Mouse (Mus musculus) limb, embryonic 12.5 days (tissue): Measurements from ENCODE around the gene Tubgcp3. TPM values are rescaled to one million over a fixed set of nuclear protein-coding genes. Genes with fewer than 3 reads are reported as not detected.

Source experiments
- ATAC-seq: fragments of 200-750 bp; cut with Nextera tagmentation; 2 replicates; pipeline ENCODE4 v1.8.0; 2017; ENCODE audit warnings: low read depth, moderate TSS enrichment; ENCODE audit not compliant: insufficient number of reproducible peaks, insufficient read depth, low FRiP score, low TSS enrichment
- H3K27ac ChIP-seq: fragments of 300-500 bp; sonication (generic); 2 replicates; pipeline ENCODE4 v1.5.1; 2016; ENCODE audit warnings: mild to moderate bottlenecking, moderate library complexity
- H3K27me3 ChIP-seq: fragments of 300-500 bp; sonication (generic); 2 replicates; pipeline ENCODE4 v1.6.1; 2016; ENCODE audit warnings: mild to moderate bottlenecking, moderate library complexity
- H3K36me3 ChIP-seq: fragments of 300-500 bp; sonication (generic); 2 replicates; pipeline ENCODE4 v1.6.1; 2016; ENCODE audit warnings: mild to moderate bottlenecking, moderate library complexity
- H3K4me1 ChIP-seq: fragments of 300-500 bp; sonication (generic); replicated peaks from 2 replicates; pipeline ENCODE4 v1.6.1; 2016
- H3K4me2 ChIP-seq: fragments of 300-500 bp; sonication (generic); 2 replicates; pipeline ENCODE4 v1.6.1; 2016; ENCODE audit warnings: mild to moderate bottlenecking, moderate library complexity
- H3K4me3 ChIP-seq: fragments of 300-500 bp; sonication (generic); replicated peaks from 2 replicates; pipeline ENCODE4 v1.5.1; 2016; ENCODE audit warnings: mild to moderate bottlenecking
- H3K9ac ChIP-seq: fragments of 300-500 bp; sonication (generic); replicated peaks from 2 replicates; pipeline ENCODE4 v1.6.1; 2016; ENCODE audit warnings: mild to moderate bottlenecking, moderate library complexity
- H3K9me3 ChIP-seq: fragments of 300-500 bp; sonication (generic); 2 replicates; pipeline ENCODE4 v1.6.1; 2016; ENCODE audit warnings: mild to moderate bottlenecking, moderate library complexity
- WGBS: fragments of 180-500 bp; shearing (Covaris S2); methylation state at CpG from one replicate; pipeline ENCODE4 v1.1.7; 2016; 5-methylcytosine and 5-hydroxymethylcytosine counted together
- polyA plus RNA-seq: library from polyadenylated mRNA; unstranded; fragments of >200 nt; fragmentation: Nextera tagmentation; extraction: Ambion mirVana; gene quantifications from 2 replicates; pipeline ENCODE4 v1.2.1, GENCODE M21; 2016

Tubgcp3 gene
- polyA plus RNA-seq = 48.2 and 52.2 TPM in 2 replicates

GRCm38 (mm10) chr8:12672056-12672881 is at the start of gene Tubgcp3:
Gene Tubgcp3 (minus strand): TSS chr8:12672248.
- H3K36me3 ChIP-seq = 0 out of 2 replicates have a peak, but pooled peaks cover 5% of the 10 kb centered on the region
- ATAC-seq = peak; percentile 89
- peak within 1 kb of the TSS; percentile 93 for H3K9ac ChIP-seq
- peaks cover 3% of the 10 kb centered on the region; the same call in 1 of the 2 replicates for H3K27me3 ChIP-seq
- no peaks in the 10 kb centered on the region for H3K9me3 ChIP-seq
- WGBS = 1% methylated on average over 65 of the region's 65 CpGs
- H3K4me2 ChIP-seq = peak within 1 kb of the TSS; percentile 94
- H3K4me3 ChIP-seq = peak within 1 kb of the TSS; percentile 97
- H3K27ac ChIP-seq = peak within 1 kb of the TSS; percentile 78
- H3K4me1 ChIP-seq = peaks cover 14% of the 10 kb centered on the region

GRCm38 (mm10) chr8:12719091-12719490 is 47.0 kb upstream of the Tubgcp3 start:
- Histone ChIP-seq H3K27ac (no peak overlapping the region), H3K4me1 (0 out of 2 replicates have a peak, but pooled peaks cover 4% of the 10 kb centered on the region), H3K9me3 (no peaks in the 10 kb centered on the region), H3K4me3 (no peak overlapping the region), H3K4me2 (no peak overlapping the region), H3K36me3 (no peaks in the 10 kb centered on the region), H3K27me3 (no peaks in the 10 kb centered on the region; the same call in 1 of the 2 replicates), H3K9ac (no peak overlapping the region)
- WGBS = 76% methylated on average over 9 of the region's 9 CpGs
- ATAC-seq = no peak

GRCm38 (mm10) chr8:12715861-12716585 is 44.0 kb upstream of the Tubgcp3 start:
- 85% methylated on average over 18 of the region's 18 CpGs for WGBS
- Histone ChIP-seq H3K4me2 (no peak overlapping the region), H3K27ac (no peak overlapping the region), H3K36me3 (no peaks in the 10 kb centered on the region), H3K4me1 (0 out of 2 replicates have a peak, but pooled peaks cover 4% of the 10 kb centered on the region), H3K4me3 (no peak overlapping the region), H3K9me3 (no peaks in the 10 kb centered on the region), H3K27me3 (no peaks in the 10 kb centered on the region; the same call in 1 of the 2 replicates), H3K9ac (no peak overlapping the region)
- no peak for ATAC-seq

DNA sequence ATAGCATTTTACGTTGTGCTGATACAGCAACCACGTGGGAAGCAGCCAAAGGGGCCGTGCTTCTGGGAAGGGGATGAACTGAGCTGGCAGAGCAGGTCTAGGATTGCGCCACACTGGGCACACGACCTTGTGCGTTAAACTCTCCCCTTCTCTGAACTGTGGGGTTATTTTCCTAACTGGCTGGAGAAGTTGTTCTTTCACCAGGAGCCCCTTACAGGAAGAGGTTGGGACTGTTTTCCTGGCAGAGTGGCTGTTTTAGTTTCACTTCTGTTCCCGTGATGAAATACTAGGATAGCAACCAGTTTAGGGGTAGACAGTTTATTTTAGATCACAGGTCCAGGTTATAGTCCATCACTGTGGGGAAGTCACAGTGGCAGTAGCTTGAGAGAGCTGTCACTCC is 39.6 kb upstream of the Tubgcp3 start:
- no peaks in the 10 kb centered on the region for H3K4me1 ChIP-seq
- no peak for ATAC-seq
- no peak overlapping the region for H3K27ac ChIP-seq
- H3K9me3 ChIP-seq = peaks cover 7% of the 10 kb centered on the region; the same call in 1 of the 2 replicates
- H3K27me3 ChIP-seq = peaks cover 5% of the 10 kb centered on the region; the same call in 1 of the 2 replicates
- no peaks in the 10 kb centered on the region for H3K36me3 ChIP-seq
- no peak overlapping the region for H3K4me2 ChIP-seq
- no peak overlapping the region for H3K4me3 ChIP-seq
- WGBS = 76% methylated on average over 7 of the region's 7 CpGs
- no peak overlapping the region for H3K9ac ChIP-seq

GRCm38 (mm10) chr8:12703597-12703996 is 31.5 kb upstream of the Tubgcp3 start:
- no peaks in the 10 kb centered on the region for H3K4me1 ChIP-seq
- 85% methylated on average over 4 of the region's 4 CpGs for WGBS
- no peaks in the 10 kb centered on the region for H3K36me3 ChIP-seq
- H3K9me3 ChIP-seq = peaks cover 8% of the 10 kb centered on the region; the same call in 1 of the 2 replicates
- H3K27me3 ChIP-seq = peaks cover 9% of the 10 kb centered on the region; the same call in 1 of the 2 replicates
- no peak overlapping the region for H3K27ac ChIP-seq
- no peak overlapping the region for H3K4me2 ChIP-seq
- H3K4me3 ChIP-seq = no peak overlapping the region
- ATAC-seq = no peak
- H3K9ac ChIP-seq = no peak overlapping the region; the same call in 1 of the 2 replicates

DNA sequence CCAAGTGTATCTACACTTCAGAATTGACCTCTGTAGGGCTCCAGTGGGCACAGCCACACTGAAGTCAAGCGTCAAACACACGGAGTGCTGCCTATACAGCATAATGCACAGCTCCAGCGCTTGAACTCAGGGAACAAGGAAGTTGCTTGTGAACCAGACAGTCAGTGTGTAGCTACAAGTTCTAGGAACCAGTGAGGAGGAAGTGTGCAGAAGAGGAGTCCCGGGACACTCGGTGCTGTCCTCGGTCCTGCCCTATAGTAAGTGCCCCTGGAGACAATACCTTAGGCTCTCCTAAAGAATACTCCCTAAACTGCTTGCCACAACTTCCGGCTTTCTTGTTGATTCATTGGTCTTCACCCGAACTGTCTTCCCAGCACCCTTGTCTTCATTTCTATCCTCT is 30.2 kb upstream of the Tubgcp3 start:
- H3K27me3 ChIP-seq = peaks cover 9% of the 10 kb centered on the region; the same call in 1 of the 2 replicates
- H3K27ac ChIP-seq = no peak overlapping the region
- 48% methylated on average over 8 of the region's 8 CpGs for WGBS
- no peak overlapping the region for H3K4me2 ChIP-seq
- no peaks in the 10 kb centered on the region for H3K36me3 ChIP-seq
- H3K4me3 ChIP-seq = no peak overlapping the region
- peaks cover 7% of the 10 kb centered on the region; the same call in 1 of the 2 replicates for H3K9me3 ChIP-seq
- no peak for ATAC-seq
- no peak overlapping the region for H3K9ac ChIP-seq
- H3K4me1 ChIP-seq = no peaks in the 10 kb centered on the region

DNA sequence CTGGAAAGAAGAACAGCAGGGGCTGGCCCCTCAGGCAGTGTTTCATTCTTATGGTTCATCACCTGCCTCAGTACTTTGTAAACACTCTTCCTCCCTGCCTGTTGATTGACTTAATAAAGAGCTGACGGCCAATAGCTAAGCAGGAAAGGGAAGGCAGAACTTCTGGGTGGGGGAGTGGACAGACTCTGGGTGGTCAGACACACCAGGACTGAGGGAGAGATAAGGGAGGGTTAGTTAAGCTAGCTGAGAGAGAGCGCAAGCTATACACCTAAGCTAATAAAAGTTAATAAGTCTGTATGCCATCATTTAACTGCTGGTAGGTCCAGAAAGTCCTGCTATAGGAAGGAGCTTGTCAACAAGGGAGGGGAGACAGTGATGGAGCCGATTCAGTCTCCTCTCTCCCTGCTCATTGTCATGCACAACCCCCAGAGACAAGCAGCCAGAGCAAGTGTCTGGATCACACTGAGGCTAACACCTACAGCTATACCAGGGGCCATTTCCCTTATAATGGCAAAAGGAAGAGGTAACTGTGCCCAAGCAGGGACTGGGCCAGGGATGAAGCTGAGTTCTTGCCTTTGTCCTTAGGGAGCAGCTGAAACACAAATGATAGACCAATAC is 26.7 kb upstream of the Tubgcp3 start:
- WGBS = 18% methylated on average over 3 of the region's 3 CpGs
- ATAC-seq = no peak
- peaks cover 9% of the 10 kb centered on the region; the same call in 1 of the 2 replicates for H3K27me3 ChIP-seq

GRCm38 (mm10) chr8:12688851-12689250 is 16.8 kb upstream of the Tubgcp3 start:
- WGBS = 63% methylated on average over 7 of the region's 7 CpGs
- no peak overlapping the region for H3K4me2 ChIP-seq
- H3K27me3 ChIP-seq = peaks cover 4% of the 10 kb centered on the region; the same call in 1 of the 2 replicates
- H3K36me3 ChIP-seq = no peaks in the 10 kb centered on the region
- H3K9me3 ChIP-seq = no peaks in the 10 kb centered on the region
- H3K4me3 ChIP-seq = no peak overlapping the region
- no peak for ATAC-seq
- H3K27ac ChIP-seq = no peak overlapping the region
- no peak overlapping the region for H3K9ac ChIP-seq
- peaks cover 9% of the 10 kb centered on the region; the same call in 1 of the 2 replicates for H3K4me1 ChIP-seq

More for the DNA sequence above, 26.7 kb upstream of the Tubgcp3 start:
- H3K27ac ChIP-seq = no peak overlapping the region
- H3K4me3 ChIP-seq = no peak overlapping the region
- no peak overlapping the region for H3K4me2 ChIP-seq
- H3K4me1 ChIP-seq = no peaks in the 10 kb centered on the region
- H3K36me3 ChIP-seq = no peaks in the 10 kb centered on the region
- no peaks in the 10 kb centered on the region for H3K9me3 ChIP-seq
- H3K9ac ChIP-seq = no peak overlapping the region

DNA sequence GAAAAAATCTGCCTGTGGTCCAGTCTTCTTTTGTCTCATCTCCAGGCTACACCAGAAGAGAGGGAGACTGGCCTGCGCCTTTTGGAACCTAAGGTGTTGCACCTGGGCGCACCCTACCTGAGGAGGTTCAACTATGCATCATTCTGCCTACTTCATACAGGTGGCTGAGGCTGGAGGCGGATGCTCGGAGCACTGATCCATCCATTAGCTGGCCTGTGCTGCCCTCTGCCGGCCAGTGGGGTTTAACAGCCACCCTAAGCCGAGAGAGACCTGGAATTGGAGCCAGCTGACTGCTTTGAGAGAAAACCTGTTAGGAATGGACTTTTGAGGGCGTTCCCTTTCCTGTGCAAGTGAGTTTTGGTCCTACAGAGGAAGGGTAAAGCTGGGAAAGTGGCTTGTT is 5.5 kb upstream of the Tubgcp3 start:
- ATAC-seq = peak; percentile 71; the same call in 1 of the 2 replicates
- Histone ChIP-seq H3K27ac (no peak overlapping the region), H3K4me2 (no peak overlapping the region), H3K36me3 (no peaks in the 10 kb centered on the region), H3K9ac (no peak overlapping the region), H3K27me3 (peaks cover 3% of the 10 kb centered on the region; the same call in 1 of the 2 replicates), H3K4me1 (peaks cover 5% of the 10 kb centered on the region), H3K4me3 (no peak overlapping the region), H3K9me3 (no peaks in the 10 kb centered on the region)
- 4% methylated on average over 7 of the region's 7 CpGs for WGBS

GRCm38 (mm10) chr8:12671473-12672055 is 484 bp downstream of the Tubgcp3 start:
- Histone ChIP-seq H3K36me3 (0 out of 2 replicates have a peak, but pooled peaks cover 5% of the 10 kb centered on the region), H3K27me3 (peaks cover 3% of the 10 kb centered on the region; the same call in 1 of the 2 replicates), H3K4me1 (peaks cover 14% of the 10 kb centered on the region), H3K4me3 (peak overlapping the region; percentile 97), H3K9me3 (no peaks in the 10 kb centered on the region), H3K27ac (peak overlapping the region; percentile 78), H3K4me2 (peak overlapping the region; percentile 94), H3K9ac (peak overlapping the region; percentile 93)
- 0% methylated on average over 38 of the region's 38 CpGs for WGBS
- ATAC-seq = peak; percentile 85
